Mouse (Mus musculus) forebrain, embryonic 14.5 days (tissue): ENCODE measurements at regions not wholly inside any gene's neighbourhood (a gene's known extent, or its start where the extent isn't known, plus 50 kb on each side); places are given as distances from the start of the nearest gene placed in this dataset.

Experiments used
- ATAC-seq: fragments of 200-750 bp; cut with Nextera tagmentation; 2 replicates; pipeline ENCODE4 v1.8.0; 2017; ENCODE audit warnings: mild to moderate bottlenecking, moderate library complexity
- DNase-seq: peaks from one replicate; pipeline ENCODE4 v3.0.0-alpha.2; 2015; ENCODE audit warnings: low spot score
- H3K27ac ChIP-seq: fragments of 300-500 bp; sonication (generic); 2 replicates; pipeline ENCODE4 v1.5.1; 2014; ENCODE audit warnings: low read depth, mild to moderate bottlenecking, control low read depth, low read length, moderate library complexity
- H3K27me3 ChIP-seq: fragments of 300-500 bp; sonication (generic); replicated peaks from 2 replicates; pipeline ENCODE4 v1.6.1; 2014; ENCODE audit warnings: low read length, control low read depth, mixed read lengths; ENCODE audit not compliant: control insufficient read depth, insufficient read depth
- H3K36me3 ChIP-seq: fragments of 300-500 bp; sonication (generic); 2 replicates; pipeline ENCODE4 v1.6.1; 2014; ENCODE audit warnings: low read length, control low read depth; ENCODE audit not compliant: control insufficient read depth, insufficient read depth
- H3K4me1 ChIP-seq: fragments of 300-500 bp; sonication (generic); 2 replicates; pipeline ENCODE4 v1.6.1; 2014; ENCODE audit warnings: antibody characterized with exemption, low read length, control low read depth; ENCODE audit not compliant: control insufficient read depth, insufficient read depth
- H3K4me2 ChIP-seq: fragments of 300-500 bp; sonication (generic); 2 replicates; pipeline ENCODE4 v1.6.1; 2014; ENCODE audit warnings: mild to moderate bottlenecking, control low read depth, low read length
- H3K4me3 ChIP-seq: fragments of 300-500 bp; sonication (generic); 2 replicates; pipeline ENCODE4 v1.5.1; 2014; ENCODE audit warnings: low read depth, low read length, control low read depth
- H3K9ac ChIP-seq: fragments of 300-500 bp; sonication (generic); 2 replicates; pipeline ENCODE4 v1.6.1; 2014; ENCODE audit warnings: mild to moderate bottlenecking, low read length, control low read depth, moderate library complexity
- H3K9me3 ChIP-seq: fragments of 300-500 bp; sonication (generic); replicated peaks from 2 replicates; pipeline ENCODE4 v1.6.1; 2016; ENCODE audit warnings: low read length, control low read depth, mixed read lengths; ENCODE audit not compliant: control insufficient read depth
- WGBS: fragments of 180-500 bp; shearing (Covaris S2); extraction: QIAGEN DNeasy Blood & Tissue Kit; methylation state at CpG from one replicate; pipeline ENCODE4 v1.1.7; 2014; 5-methylcytosine and 5-hydroxymethylcytosine counted together

GRCm38 (mm10) chr11:38443291-38443690 lies 1207.5 kb upstream of the Tenm2 start:
- no peak for DNase-seq
- WGBS = 90% methylated on average over 5 of the region's 5 CpGs
- no peak for ATAC-seq
- Histone ChIP-seq H3K36me3 (no peaks in the 10 kb centered on the region), H3K27me3 (no peaks in the 10 kb centered on the region), H3K4me2 (no peak overlapping the region), H3K4me1 (no peaks in the 10 kb centered on the region), H3K4me3 (no peak overlapping the region), H3K27ac (no peak overlapping the region), H3K9me3 (no peaks in the 10 kb centered on the region), H3K9ac (no peak overlapping the region)

- no peaks in the 10 kb centered on the region for H3K9me3 ChIP-seq
- peak; percentile 68; the same call in 1 of the 2 replicates for ATAC-seq
- no peaks in the 10 kb centered on the region for H3K4me1 ChIP-seq
- no peak overlapping the region for H3K27ac ChIP-seq
- no peaks in the 10 kb centered on the region for H3K27me3 ChIP-seq
- H3K4me2 ChIP-seq = no peak overlapping the region
- no peak overlapping the region for H3K9ac ChIP-seq
- H3K36me3 ChIP-seq = no peaks in the 10 kb centered on the region
- WGBS = 10% methylated on average over 1 of the region's 1 CpGs
- peak; percentile 64 for DNase-seq
- H3K4me3 ChIP-seq = no peak overlapping the region
These were observed 1174.5 kb upstream of the Tenm2 start for GRCm38 (mm10) chr11:38410302-38410701.

GRCm38 (mm10) chr11:38397771-38398170 lies 1162.0 kb upstream of the Tenm2 start:
- Histone ChIP-seq H3K4me3 (no peak overlapping the region), H3K4me1 (no peaks in the 10 kb centered on the region), H3K27ac (no peak overlapping the region), H3K9ac (no peak overlapping the region), H3K27me3 (no peaks in the 10 kb centered on the region), H3K36me3 (no peaks in the 10 kb centered on the region), H3K4me2 (no peak overlapping the region), H3K9me3 (no peaks in the 10 kb centered on the region)
- no peak for DNase-seq
- no peak for ATAC-seq

GRCm38 (mm10) chr11:38386958-38387357 lies 1151.2 kb upstream of the Tenm2 start:
- H3K4me2 ChIP-seq = no peak overlapping the region
- WGBS = 84% methylated on average over 2 of the region's 2 CpGs

GRCm38 (mm10) chr11:38346442-38346841 lies 1110.7 kb upstream of the Tenm2 start:
- Histone ChIP-seq H3K27ac (no peak overlapping the region), H3K27me3 (no peaks in the 10 kb centered on the region)
- DNase-seq = peak; percentile 44

More at GRCm38 (mm10) chr11:38386958-38387357, 1151.2 kb upstream of the Tenm2 start:
- Histone ChIP-seq H3K9ac (no peak overlapping the region), H3K9me3 (no peaks in the 10 kb centered on the region), H3K27ac (no peak overlapping the region), H3K4me3 (no peak overlapping the region), H3K4me1 (no peaks in the 10 kb centered on the region), H3K36me3 (no peaks in the 10 kb centered on the region), H3K27me3 (no peaks in the 10 kb centered on the region)
- DNase-seq = no peak
- no peak for ATAC-seq

GRCm38 (mm10) chr11:38335411-38335810 lies 1099.6 kb upstream of the Tenm2 start:
- Histone ChIP-seq H3K9ac (no peak overlapping the region), H3K4me3 (no peak overlapping the region), H3K4me2 (no peak overlapping the region), H3K4me1 (no peaks in the 10 kb centered on the region), H3K36me3 (no peaks in the 10 kb centered on the region), H3K27ac (no peak overlapping the region), H3K27me3 (no peaks in the 10 kb centered on the region), H3K9me3 (no peaks in the 10 kb centered on the region)
- 70% methylated on average over 3 of the region's 3 CpGs for WGBS
- ATAC-seq (no peak), DNase-seq (peak; percentile 69)

More at GRCm38 (mm10) chr11:38346442-38346841, 1110.7 kb upstream of the Tenm2 start:
- WGBS = 31% methylated on average over 6 of the region's 6 CpGs
- no peak for ATAC-seq
- no peak overlapping the region for H3K4me3 ChIP-seq
- H3K4me2 ChIP-seq = no peak overlapping the region
- H3K9ac ChIP-seq = no peak overlapping the region
- H3K36me3 ChIP-seq = no peaks in the 10 kb centered on the region
- H3K9me3 ChIP-seq = no peaks in the 10 kb centered on the region
- no peaks in the 10 kb centered on the region for H3K4me1 ChIP-seq

GRCm38 (mm10) chr11:38297693-38298092 lies 1061.9 kb upstream of the Tenm2 start:
- H3K27me3 ChIP-seq = no peaks in the 10 kb centered on the region
- DNase-seq (no peak), ATAC-seq (no peak)
- no peak overlapping the region for H3K27ac ChIP-seq
- no peaks in the 10 kb centered on the region for H3K9me3 ChIP-seq
- H3K36me3 ChIP-seq = no peaks in the 10 kb centered on the region
- no peak overlapping the region for H3K9ac ChIP-seq
- H3K4me2 ChIP-seq = no peak overlapping the region
- H3K4me3 ChIP-seq = no peak overlapping the region
- H3K4me1 ChIP-seq = no peaks in the 10 kb centered on the region

GRCm38 (mm10) chr11:38291289-38291688 lies 1055.5 kb upstream of the Tenm2 start:
- Histone ChIP-seq H3K9ac (no peak overlapping the region), H3K4me2 (no peak overlapping the region), H3K4me1 (no peaks in the 10 kb centered on the region), H3K27me3 (no peaks in the 10 kb centered on the region), H3K9me3 (no peaks in the 10 kb centered on the region), H3K27ac (no peak overlapping the region), H3K4me3 (no peak overlapping the region), H3K36me3 (no peaks in the 10 kb centered on the region)
- no peak for DNase-seq
- WGBS = 79% methylated on average over 3 of the region's 3 CpGs
- ATAC-seq = no peak

- DNase-seq = no peak
- Histone ChIP-seq H3K4me1 (no peaks in the 10 kb centered on the region), H3K27me3 (no peaks in the 10 kb centered on the region), H3K36me3 (no peaks in the 10 kb centered on the region), H3K9me3 (no peaks in the 10 kb centered on the region), H3K4me3 (no peak overlapping the region), H3K9ac (no peak overlapping the region), H3K27ac (no peak overlapping the region), H3K4me2 (no peak overlapping the region)
- WGBS = 87% methylated on average over 2 of the region's 2 CpGs
- no peak for ATAC-seq
These were observed 1045.2 kb upstream of the Tenm2 start for GRCm38 (mm10) chr11:38280961-38281360.
